Mouse (Mus musculus) limb, embryonic 14.5 days (tissue): Measurements from ENCODE around the gene Cyp3a11. TPM values are rescaled to one million over a fixed set of nuclear protein-coding genes. Genes with fewer than 3 reads are reported as not detected.
"Not testable (repeated sequence)": the region's sequence is repeated elsewhere in the genome, so short reads cannot be mapped to it uniquely, and the experiment has no call there.

Source experiments
- ATAC-seq: fragments of 200-750 bp; cut with Nextera tagmentation; 2 replicates; pipeline ENCODE4 v1.8.0; 2017; ENCODE audit warnings: low read depth, moderate number of reproducible peaks, moderate TSS enrichment; ENCODE audit not compliant: low FRiP score
- DNase-seq: peaks from one replicate; pipeline ENCODE4 v3.0.0-alpha.2; 2015; ENCODE audit warnings: low spot score
- H3K27ac ChIP-seq: fragments of 300-500 bp; sonication (generic); replicated peaks from 2 replicates; pipeline ENCODE4 v1.5.1; 2014; ENCODE audit warnings: low read depth, mild to moderate bottlenecking, low read length, moderate library complexity, mixed read lengths
- H3K27me3 ChIP-seq: fragments of 300-500 bp; sonication (generic); 2 replicates; pipeline ENCODE4 v1.6.1; 2014; ENCODE audit warnings: low read length, mixed read lengths; ENCODE audit not compliant: control insufficient read depth, insufficient read depth
- H3K36me3 ChIP-seq: fragments of 300-500 bp; sonication (generic); 2 replicates; pipeline ENCODE4 v1.6.1; 2014; ENCODE audit warnings: mild to moderate bottlenecking, low read length, moderate library complexity, mixed read lengths; ENCODE audit not compliant: control insufficient read depth, insufficient read depth
- H3K4me1 ChIP-seq: fragments of 300-500 bp; sonication (generic); 2 replicates; pipeline ENCODE4 v1.6.1; 2014; ENCODE audit warnings: antibody characterized with exemption, low read length, mixed read lengths; ENCODE audit not compliant: control insufficient read depth, insufficient read depth
- H3K4me2 ChIP-seq: fragments of 300-500 bp; sonication (generic); replicated peaks from 2 replicates; pipeline ENCODE4 v1.6.1; 2014; ENCODE audit warnings: low read depth, mild to moderate bottlenecking, low read length, moderate library complexity; ENCODE audit not compliant: severe bottlenecking
- H3K4me3 ChIP-seq: fragments of 300-500 bp; sonication (generic); replicated peaks from 2 replicates; pipeline ENCODE4 v1.5.1; 2014; ENCODE audit warnings: low read length
- H3K9ac ChIP-seq: fragments of 300-500 bp; sonication (generic); 2 replicates; pipeline ENCODE4 v1.6.1; 2014; ENCODE audit warnings: mild to moderate bottlenecking, low read depth, low read length, moderate library complexity; ENCODE audit not compliant: severe bottlenecking
- H3K9me3 ChIP-seq: fragments of 300-500 bp; sonication (generic); 2 replicates; pipeline ENCODE4 v1.6.1; 2016; ENCODE audit warnings: low read length; ENCODE audit not compliant: control insufficient read depth
- POLR2A ChIP-seq: fragments of 200-500 bp; IDR thresholded peaks from 2 replicates; pipeline ENCODE4 v1.8.0; 2012; ENCODE audit warnings: inconsistent platforms, mild to moderate bottlenecking, moderate library complexity, borderline replicate concordance; ENCODE audit not compliant: insufficient read depth, insufficient read length; ENCODE audit errors: extremely low read depth
- WGBS: fragments of 180-500 bp; shearing (Covaris S2); extraction: QIAGEN DNeasy Blood & Tissue Kit; methylation state at CpG from one replicate; pipeline ENCODE4 v1.1.7; 2014; 5-methylcytosine and 5-hydroxymethylcytosine counted together
- polyA plus RNA-seq, 2 experiments: library from polyadenylated mRNA; depleted of rRNA in 1 of 2; stranded (reverse) in 1 of 2; unstranded in 1 of 2; fragments of >200 nt; fragmentation: Nextera tagmentation in 1 of 2; extraction: Ambion mirVana in 1 of 2; gene quantifications; 2 replicates each; pipeline versions ENCODE4 v1.2.1 to v1.2.3; 2012 to 2014

Cyp3a11 gene
- not detected in 2 replicates for polyA plus RNA-seq (2012; rRNA removed)
- polyA plus RNA-seq (2014; fragmentation: Nextera tagmentation; extraction: Ambion mirVana), result not detected in 2 replicates

DNA sequence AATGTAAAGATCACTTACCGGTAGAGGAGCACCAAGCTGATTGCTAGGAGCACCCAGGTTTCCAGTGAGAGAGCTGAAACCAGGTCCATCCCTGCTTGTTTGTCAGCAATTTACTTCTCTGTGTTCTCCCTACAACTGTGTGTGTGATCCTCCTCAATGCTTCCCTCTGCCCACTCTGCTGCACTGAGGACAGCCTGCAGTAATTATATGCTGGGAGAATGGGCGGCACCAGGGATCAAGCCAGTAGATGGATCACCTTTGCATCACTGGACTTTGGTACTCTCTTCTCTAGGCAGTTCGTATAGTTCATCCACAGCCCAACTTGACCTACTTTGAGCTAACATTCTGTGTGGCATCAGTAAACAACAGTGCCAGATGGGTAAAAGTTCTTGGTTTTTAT, at the start of gene Cyp3a11:
Cyp3a11 (minus strand) TSS at position 277 of the 400 bp plus-strand sequence.
- Histone ChIP-seq H3K4me2 (no peak within 1 kb of the TSS), H3K9me3 (peaks cover 17% of the 10 kb centered on the region; the same call in 1 of the 2 replicates), H3K4me1 (no peaks in the 10 kb centered on the region), H3K36me3 (no peaks in the 10 kb centered on the region), H3K4me3 (no peak within 1 kb of the TSS), H3K27ac (no peak within 1 kb of the TSS), H3K27me3 (no peaks in the 10 kb centered on the region), H3K9ac (no peak within 1 kb of the TSS)
- ATAC-seq (no peak), DNase-seq (no peak)
- no peak for TF ChIP-seq POLR2A
- WGBS, result 83% methylated on average over 3 of the region's 3 CpGs

DNA sequence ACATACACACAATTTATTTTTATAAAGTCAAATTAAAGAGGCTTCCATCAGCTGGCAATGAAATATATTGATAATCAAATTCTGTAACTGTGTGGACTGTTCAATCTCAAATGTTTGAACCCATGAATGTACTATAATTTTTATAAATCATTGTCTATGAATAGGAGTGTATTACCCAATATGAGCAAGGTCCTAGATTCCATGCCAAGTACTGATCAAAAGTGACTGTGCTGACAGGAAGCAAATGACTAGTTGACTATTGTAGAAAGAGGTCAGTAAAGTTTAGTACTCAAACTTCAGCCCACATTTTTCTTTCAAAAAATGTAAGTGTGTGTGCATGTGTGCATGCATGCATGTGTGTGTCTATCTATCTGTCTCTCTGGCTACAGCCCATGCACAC, 33.1 kb upstream of the Cyp3a11 start:
- Histone ChIP-seq H3K4me2 (no peak overlapping the region), H3K27ac (no peak overlapping the region), H3K4me3 (no peak overlapping the region), H3K36me3 (no peaks in the 10 kb centered on the region), H3K27me3 (no peaks in the 10 kb centered on the region), H3K9me3 (peaks cover 7% of the 10 kb centered on the region; the same call in 1 of the 2 replicates), H3K9ac (no peak overlapping the region), H3K4me1 (no peaks in the 10 kb centered on the region)
- TF ChIP-seq POLR2A, result no peak
- ATAC-seq (no peak), DNase-seq (no peak)

- H3K9me3 ChIP-seq, result peaks cover 4% of the 10 kb centered on the region; the same call in 1 of the 2 replicates
- no peaks in the 10 kb centered on the region for H3K27me3 ChIP-seq
- H3K4me3 ChIP-seq, result no peak overlapping the region
- TF ChIP-seq POLR2A, result no peak
- no peaks in the 10 kb centered on the region for H3K4me1 ChIP-seq
- H3K4me2 ChIP-seq, result no peak overlapping the region
- no peak overlapping the region for H3K9ac ChIP-seq
- ATAC-seq, result no peak
- no peak for DNase-seq
- no peak overlapping the region for H3K27ac ChIP-seq
- no peaks in the 10 kb centered on the region for H3K36me3 ChIP-seq
Observed at GRCm38 (mm10) chr5:145911781-145912180, 32.0 kb upstream of the Cyp3a11 start.

DNA sequence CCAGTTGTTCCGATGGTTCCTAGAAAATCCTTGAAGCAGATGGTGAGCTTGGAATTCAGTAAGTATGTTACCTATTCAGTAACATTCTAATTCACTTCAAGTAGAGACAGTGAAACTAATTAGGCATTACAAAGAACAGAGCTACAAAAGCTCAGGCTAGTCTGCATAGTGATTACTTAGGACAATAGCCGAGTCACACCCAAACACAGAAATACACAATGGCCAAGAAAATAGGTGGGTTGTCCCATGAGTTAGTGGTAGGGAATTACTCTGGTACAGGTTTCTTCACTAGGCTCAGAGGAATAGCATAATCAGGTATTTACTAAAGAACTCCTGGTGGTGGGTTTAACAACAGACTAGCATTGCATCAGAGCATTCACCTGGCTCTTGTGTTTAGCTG, 27.2 kb upstream of the Cyp3a11 start:
- not testable (repeated sequence) for H3K4me2 ChIP-seq, H3K9me3 ChIP-seq, ATAC-seq, H3K4me3 ChIP-seq, H3K4me1 ChIP-seq, H3K27me3 ChIP-seq, H3K27ac ChIP-seq, H3K9ac ChIP-seq, DNase-seq, H3K36me3 ChIP-seq
- 85% methylated on average over 2 of the region's 2 CpGs for WGBS

DNA sequence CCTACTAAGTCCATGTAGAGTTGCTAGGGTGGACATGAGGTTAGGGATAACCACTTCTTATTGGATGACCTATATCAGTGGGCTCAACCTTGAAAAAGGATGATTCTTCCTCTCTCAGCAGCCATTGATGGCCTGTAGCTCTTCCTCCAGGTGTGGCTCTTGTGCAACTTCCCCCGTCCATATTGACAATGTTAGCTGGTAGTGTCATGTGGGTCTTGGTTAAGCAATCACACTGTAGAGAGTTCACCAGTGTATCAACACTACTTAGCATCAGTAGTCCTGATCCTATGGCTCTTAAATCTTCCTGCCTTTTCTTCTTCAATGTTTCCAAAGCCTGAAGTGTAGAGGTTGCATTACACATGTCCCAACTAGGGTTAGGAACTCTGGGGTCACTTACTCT, 24.8 kb upstream of the Cyp3a11 start:
- Histone ChIP-seq H3K9ac (no peak overlapping the region), H3K4me2 (no peak overlapping the region), H3K9me3 (peaks cover 14% of the 10 kb centered on the region), H3K4me3 (no peak overlapping the region), H3K27me3 (no peaks in the 10 kb centered on the region), H3K4me1 (no peaks in the 10 kb centered on the region), H3K27ac (no peak overlapping the region), H3K36me3 (no peaks in the 10 kb centered on the region)
- TF ChIP-seq POLR2A, result no peak
- ATAC-seq (no peak), DNase-seq (no peak)
- WGBS, result 82% methylated on average over 1 of the region's 1 CpGs

DNA sequence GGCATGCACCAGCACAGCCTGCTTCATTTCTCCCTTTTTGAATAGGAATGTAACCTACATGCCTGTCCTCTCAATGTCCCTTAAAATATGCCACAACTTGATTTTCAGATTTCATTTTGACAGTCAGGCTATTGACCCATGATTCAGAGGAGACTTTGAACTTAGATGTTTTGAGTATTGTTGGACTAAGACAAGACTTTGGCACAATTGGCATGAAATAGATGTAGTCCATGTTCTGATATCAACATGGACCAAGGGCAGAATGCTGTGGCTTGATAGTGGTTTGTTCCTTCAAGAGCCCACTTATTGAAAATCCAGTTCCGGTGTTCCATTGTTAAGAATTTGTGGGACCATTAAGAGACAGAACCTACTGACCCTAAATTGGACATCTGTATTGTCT, 23.6 kb upstream of the Cyp3a11 start:
- no peaks in the 10 kb centered on the region for H3K4me1 ChIP-seq
- H3K36me3 ChIP-seq, result no peaks in the 10 kb centered on the region
- H3K9ac ChIP-seq, result no peak overlapping the region
- no peak overlapping the region for H3K4me3 ChIP-seq
- DNase-seq (no peak), ATAC-seq (no peak)
- H3K27me3 ChIP-seq, result no peaks in the 10 kb centered on the region
- TF ChIP-seq POLR2A, result no peak
- H3K4me2 ChIP-seq, result no peak overlapping the region
- WGBS, result 94% methylated on average over 1 of the region's 1 CpGs
- H3K27ac ChIP-seq, result no peak overlapping the region
- peaks cover 11% of the 10 kb centered on the region for H3K9me3 ChIP-seq
